Mouse (Mus musculus): ENCODE measurements at regions not wholly inside any gene's neighbourhood (a gene's known extent, or its start where the extent isn't known, plus 50 kb on each side); places are given as distances from the start of the nearest gene placed in this dataset.

GRCm38 (mm10) chr12:93312214-93312613 lies 1463.3 kb upstream of the Sel1l start:
- ATAC-seq (ENCODE audit: low read depth) (no peak), DNase-seq (no peak)
- no peak overlapping the region for H3K4me2 ChIP-seq
- H3K27me3 ChIP-seq, result no peaks in the 10 kb centered on the region
- no peaks in the 10 kb centered on the region for H3K9me3 ChIP-seq (replicated peaks)
- H3K9ac ChIP-seq, result no peak overlapping the region
- H3K4me3 ChIP-seq (replicated peaks), result no peak overlapping the region
- no peak overlapping the region for H3K27ac ChIP-seq
- no peaks in the 10 kb centered on the region for H3K36me3 ChIP-seq
- H3K4me1 ChIP-seq (replicated peaks), result no peaks in the 10 kb centered on the region

DNA sequence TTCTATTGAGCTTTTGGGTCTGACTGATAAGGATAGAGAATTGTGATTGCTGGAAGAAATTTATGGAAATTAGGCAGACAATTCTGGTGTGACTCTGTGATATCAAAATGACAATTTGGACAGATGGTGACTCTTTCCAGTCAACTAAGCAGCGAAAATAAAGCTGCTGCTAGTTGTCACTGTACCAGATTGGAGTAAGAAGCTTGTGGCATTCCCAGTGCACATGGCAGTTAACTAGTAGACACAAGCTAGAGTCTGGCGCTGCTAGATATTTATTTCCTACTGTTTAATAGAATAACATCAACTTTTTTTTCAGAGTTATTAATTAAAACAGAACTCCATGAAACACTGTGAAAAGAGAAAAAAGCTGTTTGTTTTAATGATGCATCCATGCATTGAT lies 1432.9 kb upstream of the Sel1l start:
- ATAC-seq (ENCODE audit: low read depth) (no peak), DNase-seq (no peak)
- no peaks in the 10 kb centered on the region for H3K9me3 ChIP-seq (replicated peaks)
- no peaks in the 10 kb centered on the region for H3K36me3 ChIP-seq
- no peaks in the 10 kb centered on the region for H3K4me1 ChIP-seq (replicated peaks)
- no peak overlapping the region for H3K9ac ChIP-seq
- no peaks in the 10 kb centered on the region for H3K27me3 ChIP-seq
- no peak overlapping the region for H3K27ac ChIP-seq
- H3K4me2 ChIP-seq, result no peak overlapping the region
- 57% methylated on average over 2 of the region's 2 CpGs for WGBS (ENCODE audit: insufficient replicate concordance)
- no peak overlapping the region for H3K4me3 ChIP-seq (replicated peaks)

GRCm38 (mm10) chr12:93273652-93274051 lies 1424.7 kb upstream of the Sel1l start:
- ATAC-seq (ENCODE audit: low read depth), result no peak
- no peak overlapping the region for H3K4me2 ChIP-seq
- no peaks in the 10 kb centered on the region for H3K9me3 ChIP-seq (replicated peaks)
- H3K27ac ChIP-seq, result no peak overlapping the region
- H3K4me3 ChIP-seq (replicated peaks), result no peak overlapping the region
- H3K9ac ChIP-seq, result no peak overlapping the region
- WGBS (ENCODE audit: insufficient replicate concordance), result 54% methylated on average over 2 of the region's 2 CpGs
- no peaks in the 10 kb centered on the region for H3K36me3 ChIP-seq
- H3K27me3 ChIP-seq, result no peaks in the 10 kb centered on the region
- DNase-seq, result no peak
- no peaks in the 10 kb centered on the region for H3K4me1 ChIP-seq (replicated peaks)

- WGBS (ENCODE audit: insufficient replicate concordance), result 54% methylated on average over 3 of the region's 3 CpGs
- ATAC-seq (ENCODE audit: low read depth), result no peak
Observed at GRCm38 (mm10) chr12:93230237-93230636, 1381.3 kb upstream of the Sel1l start.

DNA sequence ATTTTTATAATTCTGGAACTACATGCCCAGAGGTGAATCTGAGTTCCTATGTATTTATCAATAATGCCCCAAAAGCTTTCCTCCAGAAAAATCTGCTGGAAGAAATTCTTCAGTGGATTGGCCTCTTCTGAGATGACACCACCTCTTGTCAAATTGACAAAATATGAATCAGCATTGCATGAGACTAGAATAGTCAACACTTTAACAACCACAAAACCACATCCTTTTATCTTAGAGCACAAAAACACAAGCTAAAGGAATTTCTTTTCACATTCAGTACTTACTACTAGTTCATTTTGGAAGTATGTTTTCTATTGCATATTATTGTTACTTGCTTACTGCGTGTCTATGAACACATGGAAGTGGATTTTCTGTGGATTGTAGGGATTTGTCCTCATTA lies 1377.9 kb upstream of the Sel1l start:
- ATAC-seq (ENCODE audit: low read depth), result no peak
- no peak overlapping the region for H3K4me2 ChIP-seq
- no peak overlapping the region for H3K9ac ChIP-seq
- no peaks in the 10 kb centered on the region for H3K36me3 ChIP-seq
- no peaks in the 10 kb centered on the region for H3K4me1 ChIP-seq (replicated peaks)
- no peak overlapping the region for H3K4me3 ChIP-seq (replicated peaks)
- no peaks in the 10 kb centered on the region for H3K9me3 ChIP-seq (replicated peaks)
- 65% methylated on average over 1 of the region's 1 CpGs for WGBS (ENCODE audit: insufficient replicate concordance)
- no peaks in the 10 kb centered on the region for H3K27me3 ChIP-seq
- H3K27ac ChIP-seq, result no peak overlapping the region
- no peak for DNase-seq

More at GRCm38 (mm10) chr12:93230237-93230636, 1381.3 kb upstream of the Sel1l start:
- Histone ChIP-seq H3K4me1 (replicated peaks) (no peaks in the 10 kb centered on the region), H3K4me3 (replicated peaks) (no peak overlapping the region), H3K9ac (no peak overlapping the region), H3K9me3 (replicated peaks) (no peaks in the 10 kb centered on the region), H3K27me3 (no peaks in the 10 kb centered on the region), H3K36me3 (no peaks in the 10 kb centered on the region), H3K27ac (no peak overlapping the region), H3K4me2 (no peak overlapping the region)
- DNase-seq, result no peak

DNA sequence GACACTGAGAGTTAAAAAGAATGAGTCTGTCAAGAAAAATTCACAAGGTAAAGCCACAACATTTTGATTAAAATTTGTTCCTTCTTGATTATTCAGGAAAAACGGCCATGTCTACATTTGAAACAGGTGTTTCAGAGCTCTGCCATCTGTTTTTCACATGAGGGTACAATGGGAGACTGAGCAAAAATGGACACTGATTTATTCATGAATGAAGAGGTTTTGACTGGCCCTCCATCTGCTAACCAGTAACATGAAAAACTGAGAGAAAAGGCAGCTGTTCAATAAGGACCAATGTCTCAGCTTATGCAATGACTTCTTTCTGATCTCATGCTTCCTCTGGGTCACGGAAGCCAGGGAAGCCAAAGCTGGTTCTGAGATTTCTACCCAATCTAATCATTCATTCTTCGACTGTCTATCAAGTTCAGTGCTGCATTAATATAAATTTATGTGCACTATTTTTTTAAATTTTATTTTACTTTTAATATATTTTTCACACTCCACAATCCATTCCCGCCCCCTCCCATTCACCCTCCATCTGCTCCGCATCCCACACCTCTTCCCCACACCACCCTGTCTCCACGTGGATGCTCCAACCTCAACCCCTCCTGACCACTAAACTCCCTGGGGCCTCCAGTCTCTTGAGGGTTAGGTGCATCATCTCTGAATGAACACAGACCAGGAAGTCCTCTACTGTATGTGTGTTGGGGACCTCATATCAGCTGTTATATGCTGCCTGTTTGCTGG lies 1372.4 kb upstream of the Sel1l start:
- no peak for ATAC-seq (ENCODE audit: low read depth)
- WGBS (ENCODE audit: insufficient replicate concordance), result 65% methylated on average over 6 of the region's 6 CpGs

GRCm38 (mm10) chr12:93207596-93207995 lies 1358.6 kb upstream of the Sel1l start:
- Histone ChIP-seq H3K27me3 (no peaks in the 10 kb centered on the region), H3K9ac (no peak overlapping the region), H3K9me3 (replicated peaks) (no peaks in the 10 kb centered on the region), H3K27ac (no peak overlapping the region), H3K4me3 (replicated peaks) (no peak overlapping the region), H3K4me1 (replicated peaks) (no peaks in the 10 kb centered on the region), H3K4me2 (no peak overlapping the region), H3K36me3 (no peaks in the 10 kb centered on the region)
- ATAC-seq (ENCODE audit: low read depth), result no peak
- no peak for DNase-seq
- 53% methylated on average over 3 of the region's 3 CpGs for WGBS (ENCODE audit: insufficient replicate concordance)

More for the DNA sequence above, 1372.4 kb upstream of the Sel1l start:
- Histone ChIP-seq H3K4me1 (replicated peaks) (no peaks in the 10 kb centered on the region), H3K27ac (no peak overlapping the region), H3K9me3 (replicated peaks) (no peaks in the 10 kb centered on the region), H3K4me3 (replicated peaks) (no peak overlapping the region), H3K9ac (no peak overlapping the region), H3K4me2 (no peak overlapping the region), H3K27me3 (no peaks in the 10 kb centered on the region), H3K36me3 (no peaks in the 10 kb centered on the region)
- no peak for DNase-seq

DNA sequence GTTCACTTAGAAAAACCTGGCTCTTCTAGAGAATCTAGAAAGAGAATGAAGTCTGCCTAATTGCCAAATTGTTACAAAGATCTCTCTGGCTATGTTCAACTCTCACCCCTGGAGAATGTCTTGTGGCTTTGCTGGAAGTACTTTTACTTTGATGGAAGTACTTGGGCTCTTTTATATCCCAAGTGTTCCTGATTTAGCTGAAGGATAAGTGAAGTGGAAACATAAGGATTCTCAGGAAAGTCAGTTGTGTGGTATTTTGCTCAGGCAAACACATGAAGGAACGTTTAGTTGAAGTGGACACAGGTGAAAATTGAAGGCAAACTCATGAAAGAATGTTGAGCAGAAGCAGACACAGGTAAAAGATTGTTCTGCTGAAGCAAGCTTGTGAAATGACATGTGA lies 1340.0 kb upstream of the Sel1l start:
- no peak overlapping the region for H3K4me2 ChIP-seq
- H3K9me3 ChIP-seq (replicated peaks), result no peaks in the 10 kb centered on the region
- DNase-seq (no peak), ATAC-seq (ENCODE audit: low read depth) (no peak)
- H3K4me3 ChIP-seq (replicated peaks), result no peak overlapping the region
- no peaks in the 10 kb centered on the region for H3K4me1 ChIP-seq (replicated peaks)
- H3K9ac ChIP-seq, result no peak overlapping the region
- 29% methylated on average over 1 of the region's 1 CpGs for WGBS (ENCODE audit: insufficient replicate concordance)
- H3K27ac ChIP-seq, result no peak overlapping the region
- no peaks in the 10 kb centered on the region for H3K36me3 ChIP-seq
- no peaks in the 10 kb centered on the region for H3K27me3 ChIP-seq

GRCm38 (mm10) chr12:93173744-93174143 lies 1324.8 kb upstream of the Sel1l start:
- no peaks in the 10 kb centered on the region for H3K36me3 ChIP-seq
- WGBS (ENCODE audit: insufficient replicate concordance), result 31% methylated on average over 5 of the region's 5 CpGs
- H3K9ac ChIP-seq, result no peak overlapping the region
- no peaks in the 10 kb centered on the region for H3K9me3 ChIP-seq (replicated peaks)
- H3K27ac ChIP-seq, result no peak overlapping the region
- no peaks in the 10 kb centered on the region for H3K27me3 ChIP-seq
- DNase-seq (no peak), ATAC-seq (ENCODE audit: low read depth) (no peak)
- no peaks in the 10 kb centered on the region for H3K4me1 ChIP-seq (replicated peaks)
- no peak overlapping the region for H3K4me2 ChIP-seq
- no peak overlapping the region for H3K4me3 ChIP-seq (replicated peaks)

GRCm38 (mm10) chr12:93160252-93160651 lies 1311.3 kb upstream of the Sel1l start:
- Histone ChIP-seq H3K36me3 (no peaks in the 10 kb centered on the region), H3K9ac (no peak overlapping the region), H3K4me1 (replicated peaks) (no peaks in the 10 kb centered on the region), H3K9me3 (replicated peaks) (no peaks in the 10 kb centered on the region), H3K27ac (no peak overlapping the region), H3K4me3 (replicated peaks) (no peak overlapping the region), H3K4me2 (no peak overlapping the region), H3K27me3 (no peaks in the 10 kb centered on the region)
- no peak for ATAC-seq (ENCODE audit: low read depth)
- 68% methylated on average over 4 of the region's 4 CpGs for WGBS (ENCODE audit: insufficient replicate concordance)
- no peak for DNase-seq

DNA sequence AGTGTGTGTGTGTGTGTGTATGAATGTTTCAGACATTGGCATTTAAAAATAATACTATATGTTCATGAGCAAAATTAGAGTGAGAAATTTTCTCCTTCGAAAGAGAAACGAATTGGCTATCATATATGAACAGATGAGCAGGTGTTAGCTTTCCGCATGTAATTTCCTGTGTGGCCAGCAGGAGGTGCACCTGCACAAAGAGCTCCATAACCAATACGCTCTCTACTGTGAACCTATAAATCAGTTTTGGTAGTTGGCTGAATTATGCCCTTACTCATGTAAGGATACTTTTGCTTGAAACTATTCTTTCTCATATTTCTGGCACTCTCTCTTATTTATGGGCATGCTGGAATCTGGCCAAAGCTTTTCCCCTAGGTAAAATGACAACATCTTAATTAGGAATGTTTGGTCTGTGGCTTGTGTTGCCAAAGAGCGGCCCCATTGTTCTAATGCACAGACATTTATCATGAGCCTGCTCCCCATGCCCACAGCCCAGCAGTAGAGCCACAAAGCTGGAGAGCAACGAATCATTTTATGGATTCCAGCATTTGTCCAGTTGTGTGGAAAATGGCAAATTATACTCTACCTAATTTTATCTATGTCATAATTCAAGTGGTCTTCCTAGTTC lies 1303.8 kb upstream of the Sel1l start:
- no peak for ATAC-seq (ENCODE audit: low read depth)

GRCm38 (mm10) chr12:93151530-93151929 lies 1302.6 kb upstream of the Sel1l start:
- no peak overlapping the region for H3K4me3 ChIP-seq (replicated peaks)
- no peaks in the 10 kb centered on the region for H3K36me3 ChIP-seq
- ATAC-seq (ENCODE audit: low read depth) (no peak), DNase-seq (no peak)
- H3K9me3 ChIP-seq (replicated peaks), result no peaks in the 10 kb centered on the region
- no peaks in the 10 kb centered on the region for H3K4me1 ChIP-seq (replicated peaks)
- 58% methylated on average over 7 of the region's 7 CpGs for WGBS (ENCODE audit: insufficient replicate concordance)
- no peak overlapping the region for H3K27ac ChIP-seq
- H3K9ac ChIP-seq, result no peak overlapping the region
- H3K27me3 ChIP-seq, result no peaks in the 10 kb centered on the region
- no peak overlapping the region for H3K4me2 ChIP-seq

More for the DNA sequence above, 1303.8 kb upstream of the Sel1l start:
- no peak overlapping the region for H3K9ac ChIP-seq
- H3K27ac ChIP-seq, result no peak overlapping the region
- no peaks in the 10 kb centered on the region for H3K4me1 ChIP-seq (replicated peaks)
- no peaks in the 10 kb centered on the region for H3K27me3 ChIP-seq
- peak; percentile 4 for DNase-seq
- 38% methylated on average over 6 of the region's 6 CpGs for WGBS (ENCODE audit: insufficient replicate concordance)
- no peak overlapping the region for H3K4me3 ChIP-seq (replicated peaks)
- no peak overlapping the region for H3K4me2 ChIP-seq
- H3K36me3 ChIP-seq, result no peaks in the 10 kb centered on the region
- no peaks in the 10 kb centered on the region for H3K9me3 ChIP-seq (replicated peaks)
